Mouse (Mus musculus) ovary, postnatal 36 days (tissue): ENCODE results near the gene Galns.

Experiments
- DNase-seq: peaks from one replicate; pipeline ENCODE4 v3.0.0; 2022; ENCODE audit warnings: low spot score, mixed read lengths

The Galns gene

GRCm38 (mm10) chr8:122611295-122612133 lies at the start of gene Galns, which contains the start of gene Trappc2l:
Gene Galns, minus strand, starts transcription at chr8:122611463.
Gene Trappc2l, plus strand, starts transcription at chr8:122611640.
- DNase-seq: peak; percentile 94

GRCm38 (mm10) chr8:122660022-122660421 lies 48.8 kb upstream of the Galns start:
- DNase-seq: no peak

GRCm38 (mm10) chr8:122658807-122659160 lies 47.5 kb upstream of the Galns start:
- DNase-seq: no peak

- DNase-seq: no peak
Observed at GRCm38 (mm10) chr8:122658149-122658806, 47.0 kb upstream of the Galns start.

GRCm38 (mm10) chr8:122656056-122656999 lies 45.1 kb upstream of the Galns start:
- DNase-seq: peak; percentile 73

GRCm38 (mm10) chr8:122654768-122655167 lies 43.5 kb upstream of the Galns start:
- peak; percentile 27 for DNase-seq

- DNase-seq: no peak
Observed at GRCm38 (mm10) chr8:122652643-122653042, 41.4 kb upstream of the Galns start.

- no peak for DNase-seq
Observed at GRCm38 (mm10) chr8:122651326-122651921, 40.2 kb upstream of the Galns start.

GRCm38 (mm10) chr8:122648192-122648970 lies 37.1 kb upstream of the Galns start:
- DNase-seq: no peak

- DNase-seq: no peak
Observed at GRCm38 (mm10) chr8:122646337-122646736, 35.1 kb upstream of the Galns start.

- no peak for DNase-seq
Observed at GRCm38 (mm10) chr8:122644175-122644954, 33.1 kb upstream of the Galns start.

- DNase-seq: no peak
Observed at GRCm38 (mm10) chr8:122642071-122642470, 30.8 kb upstream of the Galns start.

GRCm38 (mm10) chr8:122641406-122641805 lies 30.1 kb upstream of the Galns start:
- DNase-seq: no peak

- DNase-seq: no peak
Observed at GRCm38 (mm10) chr8:122640825-122641224, 29.6 kb upstream of the Galns start.

- DNase-seq: peak; percentile 44
Observed at GRCm38 (mm10) chr8:122639521-122640248, 28.4 kb upstream of the Galns start.

GRCm38 (mm10) chr8:122638601-122639000 lies 27.3 kb upstream of the Galns start:
- no peak for DNase-seq

GRCm38 (mm10) chr8:122637230-122637629 lies 26.0 kb upstream of the Galns start:
- DNase-seq: no peak

GRCm38 (mm10) chr8:122636803-122637175 lies 25.5 kb upstream of the Galns start:
- no peak for DNase-seq
